Mouse (Mus musculus) intestine, postnatal 0 days (tissue): ENCODE data around the gene Dvl2. TPM values are rescaled to one million over a fixed set of nuclear protein-coding genes. Genes with fewer than 3 reads are reported as not detected.
"Not testable (repeated sequence)": the region's sequence is repeated elsewhere in the genome, so short reads cannot be mapped to it uniquely, and the experiment has no call there.

Experiments used
- ATAC-seq: fragments of 200-750 bp; cut with Nextera tagmentation; 2 replicates; pipeline ENCODE4 v1.8.0; 2017; ENCODE audit warnings: mild to moderate bottlenecking, moderate TSS enrichment, moderate library complexity
- H3K27ac ChIP-seq: fragments of 300-500 bp; sonication (generic); 2 replicates; pipeline ENCODE4 v1.5.1; 2014; ENCODE audit warnings: mild to moderate bottlenecking, low read depth, low read length, moderate library complexity
- H3K27me3 ChIP-seq: fragments of 300-500 bp; sonication (generic); replicated peaks from 2 replicates; pipeline ENCODE4 v1.6.1; 2014; ENCODE audit warnings: low read length, mixed read lengths; ENCODE audit not compliant: control insufficient read depth, insufficient read depth
- H3K36me3 ChIP-seq: fragments of 300-500 bp; sonication (generic); 2 replicates; pipeline ENCODE4 v1.6.1; 2014; ENCODE audit warnings: mild to moderate bottlenecking, moderate library complexity; ENCODE audit not compliant: control insufficient read depth, insufficient read depth
- H3K4me1 ChIP-seq: fragments of 300-500 bp; sonication (generic); replicated peaks from 2 replicates; pipeline ENCODE4 v1.6.1; 2014; ENCODE audit warnings: antibody characterized with exemption, low read length, mixed read lengths; ENCODE audit not compliant: control insufficient read depth, insufficient read depth
- H3K4me2 ChIP-seq: fragments of 300-500 bp; sonication (generic); replicated peaks from 2 replicates; pipeline ENCODE4 v1.6.1; 2014; ENCODE audit warnings: low read depth, mild to moderate bottlenecking, moderate library complexity
- H3K4me3 ChIP-seq: fragments of 300-500 bp; sonication (generic); 2 replicates; pipeline ENCODE4 v1.5.1; 2014; ENCODE audit warnings: low read depth, low read length
- H3K9ac ChIP-seq: fragments of 300-500 bp; sonication (generic); 2 replicates; pipeline ENCODE4 v1.6.1; 2014; ENCODE audit warnings: mild to moderate bottlenecking, low read depth, low read length
- H3K9me3 ChIP-seq: fragments of 300-500 bp; sonication (generic); 2 replicates; pipeline ENCODE4 v1.6.1; 2016; ENCODE audit warnings: mixed run types; ENCODE audit not compliant: control insufficient read depth
- CTCF ChIP-seq: sonication (generic); IDR thresholded peaks from 2 replicates; pipeline ENCODE4 v1.5.1; 2016; ENCODE audit warnings: low read depth, mild to moderate bottlenecking, control low read depth, antibody characterized with exemption, moderate library complexity
- WGBS: fragments of 180-500 bp; shearing (Covaris S2); extraction: QIAGEN DNeasy Blood & Tissue Kit; methylation state at CpG from one replicate; pipeline ENCODE4 v1.1.7; 2014; 5-methylcytosine and 5-hydroxymethylcytosine counted together
- polyA plus RNA-seq: library from polyadenylated mRNA; unstranded; fragments of >200 nt; fragmentation: Nextera tagmentation; extraction: Ambion mirVana; gene quantifications from 2 replicates; pipeline ENCODE4 v1.2.1, GENCODE M21; 2015

Dvl2 gene
- polyA plus RNA-seq = 9.1 TPM in 2 replicates

GRCm38 (mm10) chr11:70000396-70000898, at the start of gene Dvl2:
Gene Dvl2 (plus strand): TSS chr11:70000595.
- Histone ChIP-seq H3K4me1 (peaks cover 6% of the 10 kb centered on the region), H3K27ac (peak within 1 kb of the TSS; percentile 87), H3K4me3 (peak within 1 kb of the TSS; percentile 84), H3K9ac (peak within 1 kb of the TSS; percentile 82), H3K4me2 (peak within 1 kb of the TSS; percentile 96), H3K9me3 (no peaks in the 10 kb centered on the region), H3K36me3 (peaks cover 20% of the 10 kb centered on the region), H3K27me3 (no peaks in the 10 kb centered on the region)
- peak; percentile 45 for ATAC-seq
- under 1% methylated on average over 48 of the region's 48 CpGs for WGBS
- no peak for TF ChIP-seq CTCF

GRCm38 (mm10) chr11:69950807-69951459, 49.5 kb upstream of the Dvl2 start:
- TF ChIP-seq CTCF = peak; percentile 61
- no peak for ATAC-seq
- H3K4me2 ChIP-seq = no peak overlapping the region
- WGBS = 45% methylated on average over 4 of the region's 4 CpGs
- no peaks in the 10 kb centered on the region for H3K9me3 ChIP-seq
- H3K36me3 ChIP-seq = no peaks in the 10 kb centered on the region
- H3K9ac ChIP-seq = no peak overlapping the region
- H3K4me1 ChIP-seq = peaks cover 10% of the 10 kb centered on the region
- no peak overlapping the region for H3K4me3 ChIP-seq
- H3K27ac ChIP-seq = no peak overlapping the region
- no peaks in the 10 kb centered on the region for H3K27me3 ChIP-seq

- 36% methylated on average over 1 of the region's 1 CpGs for WGBS
- peak; percentile 68 for TF ChIP-seq CTCF
- Histone ChIP-seq H3K4me1 (peaks cover 10% of the 10 kb centered on the region), H3K27me3 (no peaks in the 10 kb centered on the region), H3K36me3 (no peaks in the 10 kb centered on the region), H3K27ac (no peak overlapping the region), H3K4me3 (no peak overlapping the region), H3K4me2 (no peak overlapping the region), H3K9me3 (no peaks in the 10 kb centered on the region), H3K9ac (no peak overlapping the region)
- no peak for ATAC-seq
Measured at GRCm38 (mm10) chr11:69952274-69952673, 48.1 kb upstream of the Dvl2 start.

- ATAC-seq = peak; percentile 37; the same call in 1 of the 2 replicates
- Histone ChIP-seq H3K36me3 (no peaks in the 10 kb centered on the region), H3K4me3 (no peak overlapping the region), H3K9ac (no peak overlapping the region), H3K27ac (no peak overlapping the region), H3K4me2 (peak overlapping the region; percentile 6), H3K9me3 (no peaks in the 10 kb centered on the region), H3K4me1 (peaks cover 5% of the 10 kb centered on the region), H3K27me3 (no peaks in the 10 kb centered on the region)
- 22% methylated on average over 11 of the region's 11 CpGs for WGBS
- no peak for TF ChIP-seq CTCF
Measured at GRCm38 (mm10) chr11:69953267-69953915, 47.0 kb upstream of the Dvl2 start.

GRCm38 (mm10) chr11:69955618-69956017, 44.8 kb upstream of the Dvl2 start:
- WGBS = 71% methylated on average over 3 of the region's 4 CpGs
- ATAC-seq = peak; percentile 44
- not testable (repeated sequence) for H3K36me3 ChIP-seq, H3K4me2 ChIP-seq, H3K4me3 ChIP-seq, H3K4me1 ChIP-seq, H3K27ac ChIP-seq, H3K9ac ChIP-seq, H3K9me3 ChIP-seq, H3K27me3 ChIP-seq
- TF ChIP-seq CTCF = peak; percentile 26

- no peaks in the 10 kb centered on the region for H3K9me3 ChIP-seq
- peak; percentile 38 for TF ChIP-seq CTCF
- no peak for ATAC-seq
- no peak overlapping the region for H3K9ac ChIP-seq
- WGBS = 77% methylated on average over 1 of the region's 1 CpGs
- H3K4me2 ChIP-seq = no peak overlapping the region
- no peaks in the 10 kb centered on the region for H3K36me3 ChIP-seq
- H3K27me3 ChIP-seq = no peaks in the 10 kb centered on the region
- no peak overlapping the region for H3K27ac ChIP-seq
- no peak overlapping the region for H3K4me3 ChIP-seq
- no peaks in the 10 kb centered on the region for H3K4me1 ChIP-seq
Measured at GRCm38 (mm10) chr11:69956218-69956617, 44.2 kb upstream of the Dvl2 start.
